ENCODE assay signal across 8 mouse cellular contexts in the genomic region with DNA sequence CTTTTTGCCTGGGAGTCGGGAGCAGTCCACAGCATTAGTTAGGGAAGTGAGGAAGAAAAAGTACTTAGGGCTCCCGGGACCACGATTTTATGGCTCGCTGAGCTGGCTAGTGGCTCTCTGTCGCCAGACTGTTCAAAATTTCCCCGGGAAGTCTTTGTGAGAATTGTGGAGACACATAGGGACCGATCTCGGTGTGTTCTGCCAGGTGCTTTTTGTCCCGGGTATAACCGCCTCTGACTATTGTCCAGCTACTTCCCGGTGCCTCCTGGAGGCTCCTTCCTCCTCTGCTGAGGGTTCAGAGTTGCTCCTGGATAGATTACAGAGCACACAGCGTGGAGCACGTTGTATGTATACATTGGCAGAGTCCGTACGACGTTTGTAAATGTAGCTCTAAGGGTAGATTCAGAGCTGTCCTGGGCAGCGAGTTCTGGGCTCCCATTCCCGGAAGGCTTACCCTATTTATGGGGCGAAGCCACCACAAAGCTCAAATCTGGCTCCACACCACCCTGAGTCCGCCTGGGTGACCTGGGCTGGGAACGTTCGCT. TPM values are rescaled to one million over a fixed set of nuclear protein-coding genes. Genes with fewer than 3 reads are reported as not detected.
DNase-seq lines count a peak whose midpoint lies in the region; ATAC-seq and TF ChIP-seq lines count a peak whose summit lies in the region.

No protein-coding gene starts in this region.

- no peaks in the 10 kb centered on the region for H3K36me3 ChIP-seq in embryonic facial prominence, embryonic 12.5 days
- H3K36me3 ChIP-seq in heart, embryonic 14.5 days (ENCODE audit: control insufficient read depth, insufficient read depth, low read length), result no peaks in the 10 kb centered on the region
- H3K36me3 ChIP-seq in kidney, postnatal 0 days (ENCODE audit: insufficient read depth, low read length), result no peaks in the 10 kb centered on the region
- H3K36me3 ChIP-seq in stomach, postnatal 0 days (ENCODE audit: control insufficient read depth, insufficient read depth, low read length), result no peaks in the 10 kb centered on the region

- H3K9ac ChIP-seq in embryonic facial prominence, embryonic 12.5 days, result peak overlapping the region; percentile 85
- H3K9ac ChIP-seq in heart, embryonic 14.5 days (ENCODE audit: low read length), result peak overlapping the region; percentile 95
- peak overlapping the region; percentile 79 for H3K9ac ChIP-seq in kidney, postnatal 0 days (ENCODE audit: low read depth, low read length)
- H3K9ac ChIP-seq in stomach, postnatal 0 days (ENCODE audit: low read length), result peak overlapping the region; percentile 91

- DNase-seq in ovary, postnatal 10 days (ENCODE audit: low spot score), result peak; percentile 14
- DNase-seq in ovary, postnatal 14 days (ENCODE audit: low spot score), result no peak
- DNase-seq in kidney, postnatal 0 days (ENCODE audit: low spot score), result peak; percentile 59
- peak; percentile 35 for DNase-seq in lung, postnatal 14 days
- DNase-seq in stomach, postnatal 0 days (ENCODE audit: low spot score), result no peak
- DNase-seq in T-cell, adult 2 months (ENCODE audit: low spot score), result no peak

- H3K27ac ChIP-seq in embryonic facial prominence, embryonic 12.5 days, result peak overlapping the region; percentile 95
- peak overlapping the region; percentile 78 to 98 for H3K27ac ChIP-seq in heart, embryonic 14.5 days (replicated peaks in 1 of 2; ENCODE audit: control insufficient read depth in 1 of 2, insufficient read depth in 1 of 2, low read depth in 2 of 2, low read length in 2 of 2)
- peak overlapping the region; percentile 90 for H3K27ac ChIP-seq in kidney, postnatal 0 days
- peak overlapping the region; percentile 95 for H3K27ac ChIP-seq in stomach, postnatal 0 days (replicated peaks)

- no peaks in the 10 kb centered on the region for H3K27me3 ChIP-seq in embryonic facial prominence, embryonic 12.5 days
- H3K27me3 ChIP-seq in heart, embryonic 14.5 days (ENCODE audit: control insufficient read depth, insufficient read depth, low read length), result no peaks in the 10 kb centered on the region
- no peaks in the 10 kb centered on the region for H3K27me3 ChIP-seq in kidney, postnatal 0 days (ENCODE audit: insufficient read depth, low read length)
- no peaks in the 10 kb centered on the region for H3K27me3 ChIP-seq in stomach, postnatal 0 days (ENCODE audit: control insufficient read depth, insufficient read depth, low read length)

- H3K9me3 ChIP-seq in embryonic facial prominence, embryonic 12.5 days, result no peaks in the 10 kb centered on the region
- no peaks in the 10 kb centered on the region for H3K9me3 ChIP-seq in heart, embryonic 14.5 days (ENCODE audit: control insufficient read depth, low read length)
- H3K9me3 ChIP-seq in kidney, postnatal 0 days (replicated peaks; ENCODE audit: low read length), result no peaks in the 10 kb centered on the region
- H3K9me3 ChIP-seq in stomach, postnatal 0 days (ENCODE audit: control insufficient read depth, low read length), result no peaks in the 10 kb centered on the region

- no peak; the same call in 1 of the 2 replicates for ATAC-seq in embryonic facial prominence, embryonic 12.5 days (ENCODE audit: insufficient number of reproducible peaks, insufficient read depth, low FRiP score, low TSS enrichment)
- ATAC-seq in heart, embryonic 14.5 days (ENCODE audit: insufficient number of reproducible peaks, insufficient read depth, low FRiP score, low read depth), result no peak
- ATAC-seq in kidney, postnatal 0 days (replicated peaks; ENCODE audit: low FRiP score, low read depth), result 0 out of 2 replicates have a peak, but pooled peaks have one; percentile 1
- peak; percentile 69 for ATAC-seq in stomach, postnatal 0 days (ENCODE audit: low FRiP score, low TSS enrichment)

- no peak for TF ChIP-seq EP300 in stomach, postnatal 0 days (optimal IDR thresholded peaks at IDR 0.05)

- TF ChIP-seq CTCF in kidney, postnatal 0 days (IDR thresholded peaks at IDR 0.05; ENCODE audit: low read depth), result no peak
- TF ChIP-seq CTCF in stomach, postnatal 0 days (IDR thresholded peaks at IDR 0.05; ENCODE audit: low read depth), result no peak

- WGBS in embryonic facial prominence, embryonic 12.5 days, result under 1% methylated on average over 22 of the region's 22 CpGs
- under 1% methylated on average over 22 of the region's 22 CpGs for WGBS in heart, embryonic 14.5 days
- WGBS in kidney, postnatal 0 days, result under 1% methylated on average over 22 of the region's 22 CpGs
- under 1% methylated on average over 22 of the region's 22 CpGs for WGBS in stomach, postnatal 0 days

- H3K4me1 ChIP-seq in embryonic facial prominence, embryonic 12.5 days, result no peaks in the 10 kb centered on the region; the same call in 1 of the 2 replicates
- peaks cover 0 to 15% of the 10 kb centered on the region in 2 experiments; a peak in 2 of 4 replicates for H3K4me1 ChIP-seq in heart, embryonic 14.5 days (ENCODE audit: control insufficient read depth in 2 of 2, insufficient read depth in 2 of 2, low read length in 2 of 2)
- H3K4me1 ChIP-seq in kidney, postnatal 0 days (replicated peaks; ENCODE audit: insufficient read depth, low read length), result no peaks in the 10 kb centered on the region
- no peaks in the 10 kb centered on the region for H3K4me1 ChIP-seq in stomach, postnatal 0 days (replicated peaks; ENCODE audit: control insufficient read depth, insufficient read depth)

- H3K4me3 ChIP-seq in embryonic facial prominence, embryonic 12.5 days, result peak overlapping the region; percentile 70
- peak overlapping the region; percentile 87 to 92 for H3K4me3 ChIP-seq in heart, embryonic 14.5 days (ENCODE audit: control insufficient read depth in 1 of 2, insufficient read depth in 1 of 2, low read depth in 1 of 2, low read length in 2 of 2)
- H3K4me3 ChIP-seq in kidney, postnatal 0 days (replicated peaks; ENCODE audit: low read depth, low read length), result peak overlapping the region; percentile 74
- peak overlapping the region; percentile 86 for H3K4me3 ChIP-seq in stomach, postnatal 0 days (ENCODE audit: low read depth, low read length)

- peak overlapping the region; percentile 74 for H3K4me2 ChIP-seq in embryonic facial prominence, embryonic 12.5 days (replicated peaks)
- H3K4me2 ChIP-seq in heart, embryonic 14.5 days (ENCODE audit: low read length), result peak overlapping the region; percentile 56
- peak overlapping the region; percentile 87 for H3K4me2 ChIP-seq in kidney, postnatal 0 days (ENCODE audit: low read length)
- peak overlapping the region; percentile 82 for H3K4me2 ChIP-seq in stomach, postnatal 0 days (replicated peaks; ENCODE audit: low read depth)

RNA-seq across cellular contexts. Expression of a gene that starts 0.9 kb away (rescaled TPM):
- 36.8 and 38.3 TPM in 2 replicates for polyA plus RNA-seq in embryonic facial prominence, embryonic 12.5 days (2016; fragmentation: Nextera tagmentation; extraction: Ambion mirVana)
- 43.6 and 50.7 TPM in 2 replicates for polyA plus RNA-seq in heart, embryonic 14.5 days (2014; fragmentation: Nextera tagmentation; extraction: Ambion mirVana)
- 24.5 and 24.6 TPM in 2 replicates for polyA plus RNA-seq in kidney, postnatal 0 days (2015; fragmentation: Nextera tagmentation; extraction: Ambion mirVana)
- polyA plus RNA-seq in stomach, postnatal 0 days (2015; fragmentation: Nextera tagmentation; extraction: Ambion mirVana), result 26.9 and 27.1 TPM in 2 replicates

Comparison
In these comparisons a context has a peak if more than half of its experiments do, and no peak if none do; other contexts are left out.
1. DNase-seq: peak in ovary, postnatal 10 days (single experiment), kidney, postnatal 0 days (single experiment) and lung, postnatal 14 days (single experiment); none in ovary, postnatal 14 days (single experiment), stomach, postnatal 0 days (single experiment) and T-cell, adult 2 months (single experiment).
2. ATAC-seq: peak in kidney, postnatal 0 days (single experiment) and stomach, postnatal 0 days (single experiment); none in embryonic facial prominence, embryonic 12.5 days (single experiment) and heart, embryonic 14.5 days (single experiment).
3. Peak in every context shown above with its lines, with median percentiles within 50 percentile points of each other: H3K27ac ChIP-seq, H3K4me2 ChIP-seq, H3K4me3 ChIP-seq and H3K9ac ChIP-seq.